Mouse (Mus musculus) embryonic facial prominence, embryonic 13.5 days (tissue): ENCODE measurements around the gene Adh5. TPM values are rescaled to one million over a fixed set of nuclear protein-coding genes. Genes with fewer than 3 reads are reported as not detected.
"Not testable (repeated sequence)": the region's sequence is repeated elsewhere in the genome, so short reads cannot be mapped to it uniquely, and the experiment has no call there.

ENCODE experiments used
- ATAC-seq: fragments of 200-750 bp; cut with Nextera tagmentation; 2 replicates; pipeline ENCODE4 v1.8.0; 2017; ENCODE audit warnings: low read depth; ENCODE audit not compliant: insufficient number of reproducible peaks, insufficient read depth, low FRiP score, low TSS enrichment
- H3K27ac ChIP-seq: fragments of 300-500 bp; sonication (generic); 2 replicates; pipeline ENCODE4 v1.5.1; 2015; ENCODE audit warnings: moderate library complexity, mild to moderate bottlenecking, inconsistent platforms
- H3K27me3 ChIP-seq: fragments of 300-500 bp; sonication (generic); 2 replicates; pipeline ENCODE4 v1.6.1; 2015; ENCODE audit warnings: mild to moderate bottlenecking, inconsistent platforms
- H3K36me3 ChIP-seq: fragments of 300-500 bp; sonication (generic); 2 replicates; pipeline ENCODE4 v1.6.1; 2015; ENCODE audit warnings: mild to moderate bottlenecking, inconsistent platforms
- H3K4me1 ChIP-seq: fragments of 300-500 bp; sonication (generic); 2 replicates; pipeline ENCODE4 v1.6.1; 2015; ENCODE audit warnings: inconsistent platforms
- H3K4me2 ChIP-seq: fragments of 300-500 bp; sonication (generic); 2 replicates; pipeline ENCODE4 v1.6.1; 2015; ENCODE audit warnings: moderate library complexity, mild to moderate bottlenecking, inconsistent platforms
- H3K4me3 ChIP-seq: fragments of 300-500 bp; sonication (generic); 2 replicates; pipeline ENCODE4 v1.5.1; 2015; ENCODE audit warnings: mild to moderate bottlenecking, inconsistent platforms
- H3K9ac ChIP-seq: fragments of 300-500 bp; sonication (generic); 2 replicates; pipeline ENCODE4 v1.6.1; 2015; ENCODE audit warnings: mild to moderate bottlenecking, inconsistent platforms
- H3K9me3 ChIP-seq: fragments of 300-500 bp; sonication (generic); 2 replicates; pipeline ENCODE4 v1.6.1; 2016; ENCODE audit warnings: inconsistent platforms
- WGBS: fragments of 180-500 bp; shearing (Covaris S2); methylation state at CpG from one replicate; pipeline ENCODE4 v1.1.7; 2015; ENCODE audit warnings: mixed read lengths; 5-methylcytosine and 5-hydroxymethylcytosine counted together
- polyA plus RNA-seq: library from polyadenylated mRNA; unstranded; fragments of >200 nt; fragmentation: Nextera tagmentation; extraction: Ambion mirVana; gene quantifications from 2 replicates; pipeline ENCODE4 v1.2.1, GENCODE M21; 2015

Adh5 gene
- polyA plus RNA-seq, 1 experiment from 2014 or later, result 228 TPM

DNA sequence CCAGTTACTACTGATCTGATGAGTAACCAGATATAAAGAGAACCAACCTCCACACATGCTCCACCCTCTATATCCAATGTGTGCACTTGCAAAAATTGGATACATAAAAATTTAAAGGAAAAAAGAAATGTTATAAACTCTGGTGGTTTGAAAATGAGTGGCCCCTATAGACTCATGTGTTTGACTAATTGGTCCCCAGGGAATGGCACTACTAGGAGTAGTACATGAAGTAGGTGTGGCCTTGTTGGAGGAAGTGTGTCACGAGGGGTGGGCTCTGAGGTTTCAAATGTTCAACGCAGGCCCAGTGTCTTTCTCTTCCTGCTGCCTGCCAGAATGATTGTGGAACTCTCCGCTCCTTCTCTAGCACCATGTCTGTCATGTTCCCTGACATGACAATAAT, 18.9 kb downstream of the Adh5 start:
- no peaks in the 10 kb centered on the region for H3K27me3 ChIP-seq
- H3K9ac ChIP-seq, result no peak overlapping the region
- WGBS, result 92% methylated on average over 3 of the region's 3 CpGs
- no peak overlapping the region for H3K27ac ChIP-seq
- H3K36me3 ChIP-seq, result peaks cover 83% of the 10 kb centered on the region
- no peaks in the 10 kb centered on the region for H3K9me3 ChIP-seq
- H3K4me2 ChIP-seq, result no peak overlapping the region
- H3K4me1 ChIP-seq, result no peaks in the 10 kb centered on the region
- ATAC-seq, result no peak
- H3K4me3 ChIP-seq, result no peak overlapping the region

GRCm38 (mm10) chr3:138463137-138463536, 20.2 kb downstream of the Adh5 start:
- Histone ChIP-seq H3K9me3 (no peaks in the 10 kb centered on the region), H3K9ac (no peak overlapping the region), H3K27ac (no peak overlapping the region), H3K4me3 (no peak overlapping the region), H3K36me3 (peaks cover 78% of the 10 kb centered on the region), H3K4me1 (no peaks in the 10 kb centered on the region), H3K27me3 (no peaks in the 10 kb centered on the region), H3K4me2 (no peak overlapping the region)
- 70% methylated on average over 2 of the region's 2 CpGs for WGBS
- ATAC-seq, result no peak

- H3K9me3 ChIP-seq, result no peaks in the 10 kb centered on the region
- H3K4me1 ChIP-seq, result no peaks in the 10 kb centered on the region
- no peak overlapping the region for H3K4me2 ChIP-seq
- H3K4me3 ChIP-seq, result no peak overlapping the region
- no peak for ATAC-seq
- WGBS, result 89% methylated on average over 6 of the region's 6 CpGs
- H3K9ac ChIP-seq, result no peak overlapping the region
- peaks cover 79% of the 10 kb centered on the region for H3K36me3 ChIP-seq
- H3K27me3 ChIP-seq, result no peaks in the 10 kb centered on the region
- no peak overlapping the region for H3K27ac ChIP-seq
Observed at GRCm38 (mm10) chr3:138463807-138464206, 20.9 kb downstream of the Adh5 start.

DNA sequence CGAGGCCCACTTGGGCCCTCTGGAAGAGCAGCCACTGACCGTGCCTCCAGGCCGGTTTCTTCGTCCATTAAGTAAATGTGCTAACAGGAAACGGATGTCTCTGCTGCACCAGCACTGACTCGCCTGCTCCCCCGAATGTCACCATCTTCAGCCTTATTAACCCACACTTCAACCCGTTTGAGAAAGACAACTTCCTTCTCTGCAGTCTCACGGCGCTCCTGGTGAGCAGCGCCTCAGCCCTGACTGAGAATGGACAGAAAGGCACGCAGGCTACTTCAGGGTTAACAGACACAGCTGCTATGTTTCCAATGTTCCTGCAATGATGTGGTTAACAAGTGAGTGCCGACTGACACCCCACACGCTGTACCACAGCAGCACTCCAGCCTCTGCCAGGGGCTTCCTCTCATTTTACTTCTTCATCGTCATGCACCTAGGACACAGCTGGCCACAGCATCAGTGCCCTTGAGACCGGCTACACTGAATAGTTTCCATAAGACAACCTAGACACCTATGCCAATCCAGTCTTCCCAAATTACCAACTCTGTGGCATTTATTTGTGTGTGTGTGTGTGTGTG, 21.8 kb downstream of the Adh5 start:
- no peak overlapping the region for H3K27ac ChIP-seq
- H3K27me3 ChIP-seq, result no peaks in the 10 kb centered on the region
- ATAC-seq, result no peak
- H3K4me2 ChIP-seq, result no peak overlapping the region
- H3K4me1 ChIP-seq, result no peaks in the 10 kb centered on the region
- peaks cover 80% of the 10 kb centered on the region for H3K36me3 ChIP-seq
- no peak overlapping the region for H3K9ac ChIP-seq
- no peak overlapping the region for H3K4me3 ChIP-seq
- 69% methylated on average over 16 of the region's 16 CpGs for WGBS
- no peaks in the 10 kb centered on the region for H3K9me3 ChIP-seq

GRCm38 (mm10) chr3:138466656-138467055, 23.8 kb downstream of the Adh5 start:
- H3K9ac ChIP-seq, result not testable (repeated sequence)

DNA sequence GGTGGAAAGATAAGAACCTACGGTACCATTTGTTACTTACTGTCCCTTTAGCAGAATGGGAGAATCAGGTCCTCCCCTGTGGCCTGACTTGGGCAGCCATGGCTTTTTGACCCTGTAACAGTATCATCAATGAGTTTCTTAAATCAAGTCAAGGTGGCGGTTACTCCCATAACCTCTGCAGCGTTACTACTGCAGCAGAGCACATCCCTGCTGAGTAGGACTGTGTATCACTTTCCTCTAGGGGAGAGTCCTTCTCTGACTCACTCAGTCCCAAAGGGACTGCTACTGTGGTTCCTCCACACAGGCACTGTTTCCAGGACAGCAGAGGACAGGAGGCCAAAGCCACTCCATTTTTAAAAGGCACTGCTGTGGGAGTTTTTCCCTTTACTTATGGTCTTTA, 28.2 kb downstream of the Adh5 start:
- H3K4me1 ChIP-seq, result no peaks in the 10 kb centered on the region
- 68% methylated on average over 3 of the region's 3 CpGs for WGBS
- no peak overlapping the region for H3K9ac ChIP-seq
- H3K4me3 ChIP-seq, result no peak overlapping the region
- ATAC-seq, result no peak
- H3K36me3 ChIP-seq, result peaks cover 53% of the 10 kb centered on the region
- H3K27me3 ChIP-seq, result no peaks in the 10 kb centered on the region
- no peak overlapping the region for H3K4me2 ChIP-seq
- H3K27ac ChIP-seq, result no peak overlapping the region
- H3K9me3 ChIP-seq, result no peaks in the 10 kb centered on the region

More at GRCm38 (mm10) chr3:138466656-138467055, 23.8 kb downstream of the Adh5 start:
- H3K9me3 ChIP-seq, ATAC-seq, H3K4me2 ChIP-seq, H3K27ac ChIP-seq, H3K4me1 ChIP-seq, H3K4me3 ChIP-seq, H3K27me3 ChIP-seq: not testable (repeated sequence)
- peaks cover 77% of the 10 kb centered on the region for H3K36me3 ChIP-seq
- WGBS, result 97% methylated on average over 1 of the region's 1 CpGs

- Histone ChIP-seq H3K27ac (no peak overlapping the region), H3K4me1 (no peaks in the 10 kb centered on the region), H3K4me2 (no peak overlapping the region), H3K36me3 (peaks cover 38% of the 10 kb centered on the region), H3K9me3 (no peaks in the 10 kb centered on the region), H3K4me3 (no peak overlapping the region), H3K27me3 (no peaks in the 10 kb centered on the region), H3K9ac (no peak overlapping the region)
- WGBS, result 93% methylated on average over 8 of the region's 8 CpGs
- ATAC-seq, result no peak
Observed at GRCm38 (mm10) chr3:138479489-138479888, 36.6 kb downstream of the Adh5 start.

- H3K4me3 ChIP-seq, result no peak overlapping the region
- H3K9me3 ChIP-seq, result no peaks in the 10 kb centered on the region
- no peaks in the 10 kb centered on the region for H3K4me1 ChIP-seq
- no peak for ATAC-seq
- H3K36me3 ChIP-seq, result peaks cover 48% of the 10 kb centered on the region
- no peak overlapping the region for H3K4me2 ChIP-seq
- 76% methylated on average over 14 of the region's 14 CpGs for WGBS
- no peak overlapping the region for H3K9ac ChIP-seq
- H3K27ac ChIP-seq, result no peak overlapping the region
- no peaks in the 10 kb centered on the region for H3K27me3 ChIP-seq
Observed at GRCm38 (mm10) chr3:138481526-138482284, 38.8 kb downstream of the Adh5 start.

DNA sequence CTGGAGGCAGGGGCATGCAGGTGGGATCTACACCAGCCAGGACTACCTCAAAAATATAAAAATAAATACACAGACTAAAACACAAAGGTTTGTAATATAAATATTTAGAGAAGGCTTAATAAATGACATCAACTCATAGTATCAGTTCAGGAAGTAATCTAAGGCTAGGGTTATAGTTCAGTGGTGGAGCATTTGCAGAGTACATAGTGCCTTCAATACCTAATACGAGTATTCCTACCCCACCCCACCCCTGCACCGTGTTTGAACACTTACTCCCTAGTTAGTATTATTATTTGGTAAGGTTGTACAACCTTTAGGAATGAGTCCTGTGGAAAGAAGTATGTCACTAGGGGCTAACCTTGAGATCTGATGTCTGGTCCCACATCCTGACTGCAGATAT, 40.3 kb downstream of the Adh5 start:
- H3K4me2 ChIP-seq, result no peak overlapping the region
- no peak overlapping the region for H3K9ac ChIP-seq
- H3K36me3 ChIP-seq, result peaks cover 47% of the 10 kb centered on the region
- no peak overlapping the region for H3K4me3 ChIP-seq
- H3K27me3 ChIP-seq, result no peaks in the 10 kb centered on the region
- WGBS, result 94% methylated on average over 2 of the region's 2 CpGs
- H3K9me3 ChIP-seq, result no peaks in the 10 kb centered on the region
- H3K27ac ChIP-seq, result no peak overlapping the region
- H3K4me1 ChIP-seq, result peaks cover 10% of the 10 kb centered on the region
- no peak for ATAC-seq

DNA sequence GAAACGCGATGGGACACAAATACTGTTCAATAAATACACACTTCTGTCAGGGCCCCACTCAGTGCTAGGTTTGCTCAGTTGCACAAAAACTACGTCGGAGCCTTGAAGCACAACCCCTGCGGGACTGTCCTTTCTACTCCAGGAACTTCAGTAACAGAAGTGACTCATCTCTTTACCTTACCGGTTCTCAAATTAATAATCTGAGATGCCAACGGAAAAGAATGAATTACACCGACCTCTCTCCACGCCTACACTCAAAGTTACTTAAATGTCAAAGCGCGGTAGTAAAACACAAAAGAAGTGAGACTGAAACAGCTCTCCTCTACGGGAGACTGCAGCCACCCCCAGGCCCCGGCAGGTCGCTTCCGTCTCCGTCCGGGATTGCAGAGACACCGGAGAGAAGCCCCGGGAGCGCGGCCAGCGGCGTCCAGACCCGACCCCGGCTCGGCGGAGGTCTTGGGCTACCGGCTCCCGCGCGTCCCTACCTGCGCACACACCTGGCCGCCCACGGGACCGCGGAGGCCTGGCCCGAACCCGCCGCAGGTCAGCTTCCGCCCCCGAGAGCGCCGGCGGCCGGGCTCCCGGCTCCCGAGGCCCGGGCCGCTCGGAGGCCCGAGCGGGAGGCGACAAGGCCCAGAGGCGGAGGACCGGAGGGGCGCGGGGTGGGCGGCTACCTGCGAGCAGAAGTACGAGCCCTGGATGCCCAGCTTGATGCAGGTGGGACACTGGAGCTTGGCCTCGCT, 45.9 kb downstream of the Adh5 start:
- Histone ChIP-seq H3K4me3 (peak overlapping the region; percentile 87), H3K27ac (peak overlapping the region; percentile 72; the same call in 1 of the 2 replicates), H3K4me2 (peak overlapping the region; percentile 78), H3K27me3 (no peaks in the 10 kb centered on the region; the same call in 1 of the 2 replicates), H3K36me3 (peaks cover 18% of the 10 kb centered on the region), H3K4me1 (peaks cover 12% of the 10 kb centered on the region), H3K9ac (peak overlapping the region; percentile 91), H3K9me3 (no peaks in the 10 kb centered on the region)
- no peak; the same call in none of the 2 replicates for ATAC-seq
- WGBS, result under 1% methylated on average over 60 of the region's 61 CpGs

- H3K27ac ChIP-seq, result peak within 1 kb of the TSS; percentile 72; the same call in 1 of the 2 replicates
- peak within 1 kb of the TSS; percentile 87 for H3K4me3 ChIP-seq
- ATAC-seq, result peak; percentile 98
- no peaks in the 10 kb centered on the region; the same call in 1 of the 2 replicates for H3K27me3 ChIP-seq
- H3K9me3 ChIP-seq, result no peaks in the 10 kb centered on the region
- peaks cover 12% of the 10 kb centered on the region for H3K4me1 ChIP-seq
- peak within 1 kb of the TSS; percentile 78 for H3K4me2 ChIP-seq
- WGBS, result under 1% methylated on average over 46 of the region's 65 CpGs
- H3K9ac ChIP-seq, result peak within 1 kb of the TSS; percentile 91
- peaks cover 16% of the 10 kb centered on the region for H3K36me3 ChIP-seq
Observed at GRCm38 (mm10) chr3:138489327-138490033, 46.6 kb downstream of the Adh5 start, which contains the start of gene Metap1. Gene Metap1, minus strand, starts transcription at chr3:138489515.
